Mouse (Mus musculus): Measurements from ENCODE around the gene C330021F23Rik. TPM values are rescaled to one million over a fixed set of nuclear protein-coding genes. Genes with fewer than 3 reads are reported as not detected.

The C330021F23Rik gene
- total and polyA plus RNA-seq, 2 experiments from 2014 or later: 0.22 TPM; not detected in 1

- DNase-seq: no peak
Measured at GRCm38 (mm10) chr8:3537666-3538065, 30.1 kb upstream of the C330021F23Rik start.

GRCm38 (mm10) chr8:3539146-3539545, 28.6 kb upstream of the C330021F23Rik start:
- H3K27me3 ChIP-seq (ENCODE audit: insufficient read depth, low read length): no peaks in the 10 kb centered on the region
- H3K27ac ChIP-seq (ENCODE audit: low read depth, low read length): no peak overlapping the region
- DNase-seq: no peak
- H3K4me2 ChIP-seq (ENCODE audit: low read depth): no peak overlapping the region
- no peak overlapping the region for H3K4me3 ChIP-seq (ENCODE audit: low read depth, low read length)
- ATAC-seq: no peak
- 83% methylated on average over 7 of the region's 7 CpGs for WGBS
- TF ChIP-seq CTCF (IDR thresholded peaks at IDR 0.05; ENCODE audit: low read depth): no peak
- no peak overlapping the region for H3K9ac ChIP-seq
- no peaks in the 10 kb centered on the region for H3K4me1 ChIP-seq (ENCODE audit: insufficient read depth)
- no peaks in the 10 kb centered on the region for H3K9me3 ChIP-seq (ENCODE audit: low read length)
- peaks cover 77% of the 10 kb centered on the region for H3K36me3 ChIP-seq (ENCODE audit: insufficient read depth)

More at GRCm38 (mm10) chr8:3537666-3538065, 30.1 kb upstream of the C330021F23Rik start:
- Histone ChIP-seq H3K4me1 (ENCODE audit: insufficient read depth) (no peaks in the 10 kb centered on the region), H3K27me3 (ENCODE audit: insufficient read depth, low read length) (no peaks in the 10 kb centered on the region), H3K9me3 (ENCODE audit: low read length) (no peaks in the 10 kb centered on the region), H3K9ac (no peak overlapping the region), H3K36me3 (ENCODE audit: insufficient read depth) (peaks cover 67% of the 10 kb centered on the region), H3K4me3 (ENCODE audit: low read depth, low read length) (no peak overlapping the region), H3K4me2 (ENCODE audit: low read depth) (no peak overlapping the region), H3K27ac (ENCODE audit: low read depth, low read length) (no peak overlapping the region)
- ATAC-seq: no peak
- TF ChIP-seq CTCF (IDR thresholded peaks at IDR 0.05; ENCODE audit: low read depth): no peak
- 95% methylated on average over 26 of the region's 26 CpGs for WGBS

GRCm38 (mm10) chr8:3540076-3540475, 27.7 kb upstream of the C330021F23Rik start:
- Histone ChIP-seq H3K27ac (ENCODE audit: low read depth, low read length) (no peak overlapping the region), H3K36me3 (ENCODE audit: insufficient read depth) (peaks cover 82% of the 10 kb centered on the region), H3K4me3 (ENCODE audit: low read depth, low read length) (no peak overlapping the region), H3K4me1 (ENCODE audit: insufficient read depth) (no peaks in the 10 kb centered on the region), H3K27me3 (ENCODE audit: insufficient read depth, low read length) (no peaks in the 10 kb centered on the region), H3K9ac (no peak overlapping the region), H3K9me3 (ENCODE audit: low read length) (no peaks in the 10 kb centered on the region), H3K4me2 (ENCODE audit: low read depth) (no peak overlapping the region)
- TF ChIP-seq CTCF (IDR thresholded peaks at IDR 0.05; ENCODE audit: low read depth): no peak
- no peak for ATAC-seq
- 94% methylated on average over 4 of the region's 4 CpGs for WGBS
- no peak for DNase-seq

GRCm38 (mm10) chr8:3546511-3546910, 21.3 kb upstream of the C330021F23Rik start:
- Histone ChIP-seq H3K4me1 (ENCODE audit: insufficient read depth) (no peaks in the 10 kb centered on the region), H3K4me3 (ENCODE audit: low read depth, low read length) (no peak overlapping the region), H3K4me2 (ENCODE audit: low read depth) (no peak overlapping the region), H3K9ac (no peak overlapping the region), H3K36me3 (ENCODE audit: insufficient read depth) (peaks cover 24% of the 10 kb centered on the region), H3K27me3 (ENCODE audit: insufficient read depth, low read length) (no peaks in the 10 kb centered on the region), H3K9me3 (ENCODE audit: low read length) (no peaks in the 10 kb centered on the region), H3K27ac (ENCODE audit: low read depth, low read length) (no peak overlapping the region)
- DNase-seq (no peak), ATAC-seq (no peak)
- WGBS: 92% methylated on average over 2 of the region's 2 CpGs
- TF ChIP-seq CTCF (IDR thresholded peaks at IDR 0.05; ENCODE audit: low read depth): no peak

- Histone ChIP-seq H3K27me3 (ENCODE audit: insufficient read depth, low read length) (no peaks in the 10 kb centered on the region), H3K9me3 (ENCODE audit: low read length) (no peaks in the 10 kb centered on the region), H3K36me3 (ENCODE audit: insufficient read depth) (no peaks in the 10 kb centered on the region), H3K4me3 (ENCODE audit: low read depth, low read length) (no peak overlapping the region), H3K9ac (no peak overlapping the region), H3K27ac (ENCODE audit: low read depth, low read length) (no peak overlapping the region), H3K4me1 (ENCODE audit: insufficient read depth) (no peaks in the 10 kb centered on the region), H3K4me2 (ENCODE audit: low read depth) (no peak overlapping the region)
- DNase-seq: no peak
- no peak for TF ChIP-seq CTCF (IDR thresholded peaks at IDR 0.05; ENCODE audit: low read depth)
- 84% methylated on average over 1 of the region's 1 CpGs for WGBS
- ATAC-seq: no peak
Measured at GRCm38 (mm10) chr8:3552240-3552639, 15.6 kb upstream of the C330021F23Rik start.

- DNase-seq (no peak), ATAC-seq (peak; percentile 84)
Measured at GRCm38 (mm10) chr8:3556114-3556513, 11.7 kb upstream of the C330021F23Rik start.

GRCm38 (mm10) chr8:3568378-3568777, 588 bp downstream of the C330021F23Rik start:
- Histone ChIP-seq H3K4me2 (ENCODE audit: low read depth) (no peak overlapping the region), H3K9me3 (ENCODE audit: low read length) (no peaks in the 10 kb centered on the region), H3K36me3 (ENCODE audit: insufficient read depth) (no peaks in the 10 kb centered on the region), H3K4me1 (ENCODE audit: insufficient read depth) (peaks cover 2% of the 10 kb centered on the region; the same call in 1 of the 2 replicates), H3K27me3 (ENCODE audit: insufficient read depth, low read length) (no peaks in the 10 kb centered on the region), H3K9ac (no peak overlapping the region), H3K4me3 (ENCODE audit: low read depth, low read length) (no peak overlapping the region), H3K27ac (ENCODE audit: low read depth, low read length) (no peak overlapping the region)
- TF ChIP-seq CTCF (IDR thresholded peaks at IDR 0.05; ENCODE audit: low read depth): no peak
- ATAC-seq: no peak
- WGBS: 6% methylated on average over 7 of the region's 7 CpGs
- DNase-seq: no peak

More at GRCm38 (mm10) chr8:3556114-3556513, 11.7 kb upstream of the C330021F23Rik start:
- Histone ChIP-seq H3K9ac (no peak overlapping the region), H3K4me2 (ENCODE audit: low read depth) (no peak overlapping the region), H3K27ac (ENCODE audit: low read depth, low read length) (no peak overlapping the region), H3K27me3 (ENCODE audit: insufficient read depth, low read length) (no peaks in the 10 kb centered on the region), H3K4me3 (ENCODE audit: low read depth, low read length) (no peak overlapping the region), H3K36me3 (ENCODE audit: insufficient read depth) (no peaks in the 10 kb centered on the region), H3K4me1 (ENCODE audit: insufficient read depth) (no peaks in the 10 kb centered on the region), H3K9me3 (ENCODE audit: low read length) (no peaks in the 10 kb centered on the region)
- WGBS: 56% methylated on average over 4 of the region's 4 CpGs
- no peak for TF ChIP-seq CTCF (IDR thresholded peaks at IDR 0.05; ENCODE audit: low read depth)

Data from forebrain, postnatal 0 days (tissue).